Mouse (Mus musculus): Measurements from ENCODE around the gene Ephb1. TPM values are rescaled to one million over a fixed set of nuclear protein-coding genes. Genes with fewer than 3 reads are reported as not detected.
A peak's percentile ranks its signal among the peaks of the same experiment; 100 is the strongest.

Ephb1 gene
- polyA plus RNA-seq, 1 experiment: 48.1 TPM

GRCm38 (mm10) chr9:101945814-101946213, 408.7 kb downstream of the Ephb1 start:
- Histone ChIP-seq H3K4me1 (ENCODE audit: control insufficient read depth, insufficient read depth, low read length) (peaks cover 6% of the 10 kb centered on the region), H3K27ac (ENCODE audit: insufficient read depth, low read length) (no peak overlapping the region), H3K27me3 (ENCODE audit: control insufficient read depth, insufficient read depth, low read length) (no peaks in the 10 kb centered on the region), H3K4me3 (replicated peaks; ENCODE audit: insufficient read depth, low read depth, low read length) (no peak overlapping the region)
- DNase-seq: no peak
- 94% methylated on average over 4 of the region's 4 CpGs for WGBS
- TF ChIP-seq CTCF (IDR thresholded peaks at IDR 0.05; ENCODE audit: borderline replicate concordance, insufficient read depth, low read depth, low read length): no peak

GRCm38 (mm10) chr9:101945326-101945725, 409.2 kb downstream of the Ephb1 start:
- 19% methylated on average over 7 of the region's 7 CpGs for WGBS
- Histone ChIP-seq H3K4me1 (ENCODE audit: control insufficient read depth, insufficient read depth, low read length) (peaks cover 6% of the 10 kb centered on the region), H3K27me3 (ENCODE audit: control insufficient read depth, insufficient read depth, low read length) (no peaks in the 10 kb centered on the region), H3K4me3 (replicated peaks; ENCODE audit: insufficient read depth, low read depth, low read length) (no peak overlapping the region), H3K27ac (ENCODE audit: insufficient read depth, low read length) (no peak overlapping the region)
- TF ChIP-seq POLR2A (IDR thresholded peaks at IDR 0.05; ENCODE audit: borderline replicate concordance, insufficient read depth, low read length) (no peak), CTCF (IDR thresholded peaks at IDR 0.05; ENCODE audit: borderline replicate concordance, insufficient read depth, low read depth, low read length) (no peak)
- peak; percentile 33 to 45 for DNase-seq

GRCm38 (mm10) chr9:101942058-101942669, 412.3 kb downstream of the Ephb1 start:
- no peak overlapping the region for H3K4me3 ChIP-seq (replicated peaks; ENCODE audit: insufficient read depth, low read depth, low read length)
- no peak for TF ChIP-seq CTCF (IDR thresholded peaks at IDR 0.05; ENCODE audit: borderline replicate concordance, insufficient read depth, low read depth, low read length)
- TF ChIP-seq POLR2A (IDR thresholded peaks at IDR 0.05; ENCODE audit: borderline replicate concordance, insufficient read depth, low read length): no peak
- H3K4me1 ChIP-seq (ENCODE audit: control insufficient read depth, insufficient read depth, low read length): peaks cover 6% of the 10 kb centered on the region
- H3K27me3 ChIP-seq (ENCODE audit: control insufficient read depth, insufficient read depth, low read length): no peaks in the 10 kb centered on the region
- 93% methylated on average over 9 of the region's 9 CpGs for WGBS
- no peak overlapping the region for H3K27ac ChIP-seq (ENCODE audit: insufficient read depth, low read length)
- DNase-seq: no peak

GRCm38 (mm10) chr9:101940182-101940581, 414.3 kb downstream of the Ephb1 start:
- no peak overlapping the region for H3K27ac ChIP-seq (ENCODE audit: insufficient read depth, low read length)
- WGBS: 78% methylated on average over 3 of the region's 3 CpGs
- no peak for DNase-seq
- TF ChIP-seq CTCF (IDR thresholded peaks at IDR 0.05; ENCODE audit: borderline replicate concordance, insufficient read depth, low read depth, low read length): no peak
- no peak for TF ChIP-seq POLR2A (IDR thresholded peaks at IDR 0.05; ENCODE audit: borderline replicate concordance, insufficient read depth, low read length)
- no peak overlapping the region for H3K4me3 ChIP-seq (replicated peaks; ENCODE audit: insufficient read depth, low read depth, low read length)
- H3K4me1 ChIP-seq (ENCODE audit: control insufficient read depth, insufficient read depth, low read length): peaks cover 3% of the 10 kb centered on the region
- H3K27me3 ChIP-seq (ENCODE audit: control insufficient read depth, insufficient read depth, low read length): no peaks in the 10 kb centered on the region

- TF ChIP-seq CTCF (IDR thresholded peaks at IDR 0.05; ENCODE audit: borderline replicate concordance, insufficient read depth, low read depth, low read length) (no peak), POLR2A (IDR thresholded peaks at IDR 0.05; ENCODE audit: borderline replicate concordance, insufficient read depth, low read length) (no peak)
- H3K4me3 ChIP-seq (replicated peaks; ENCODE audit: insufficient read depth, low read depth, low read length): no peak overlapping the region
- 61% methylated on average over 5 of the region's 5 CpGs for WGBS
- peak in 1 of 2 experiments; percentile 10 for DNase-seq
- H3K27me3 ChIP-seq (ENCODE audit: control insufficient read depth, insufficient read depth, low read length): no peaks in the 10 kb centered on the region
- no peak overlapping the region for H3K27ac ChIP-seq (ENCODE audit: insufficient read depth, low read length)
- H3K4me1 ChIP-seq (ENCODE audit: control insufficient read depth, insufficient read depth, low read length): peaks cover 3% of the 10 kb centered on the region; the same call in 1 of the 2 replicates
Observed at GRCm38 (mm10) chr9:101939006-101939405, 415.5 kb downstream of the Ephb1 start.

- no peak for DNase-seq
- Histone ChIP-seq H3K4me3 (replicated peaks; ENCODE audit: insufficient read depth, low read depth, low read length) (no peak overlapping the region), H3K27me3 (ENCODE audit: control insufficient read depth, insufficient read depth, low read length) (no peaks in the 10 kb centered on the region), H3K27ac (ENCODE audit: insufficient read depth, low read length) (no peak overlapping the region), H3K4me1 (ENCODE audit: control insufficient read depth, insufficient read depth, low read length) (peaks cover 3% of the 10 kb centered on the region; the same call in 1 of the 2 replicates)
- TF ChIP-seq POLR2A (IDR thresholded peaks at IDR 0.05; ENCODE audit: borderline replicate concordance, insufficient read depth, low read length) (no peak), CTCF (IDR thresholded peaks at IDR 0.05; ENCODE audit: borderline replicate concordance, insufficient read depth, low read depth, low read length) (no peak)
- 88% methylated on average over 4 of the region's 4 CpGs for WGBS
Observed at GRCm38 (mm10) chr9:101938066-101938465, 416.4 kb downstream of the Ephb1 start.

GRCm38 (mm10) chr9:101934887-101935286, 419.6 kb downstream of the Ephb1 start:
- Histone ChIP-seq H3K27ac (ENCODE audit: insufficient read depth, low read length) (no peak overlapping the region), H3K4me3 (replicated peaks; ENCODE audit: insufficient read depth, low read depth, low read length) (no peak overlapping the region), H3K4me1 (ENCODE audit: control insufficient read depth, insufficient read depth, low read length) (no peaks in the 10 kb centered on the region), H3K27me3 (ENCODE audit: control insufficient read depth, insufficient read depth, low read length) (no peaks in the 10 kb centered on the region)
- TF ChIP-seq POLR2A (IDR thresholded peaks at IDR 0.05; ENCODE audit: borderline replicate concordance, insufficient read depth, low read length) (no peak), CTCF (IDR thresholded peaks at IDR 0.05; ENCODE audit: borderline replicate concordance, insufficient read depth, low read depth, low read length) (no peak)
- no peak for DNase-seq
- 66% methylated on average over 8 of the region's 8 CpGs for WGBS

- TF ChIP-seq CTCF (IDR thresholded peaks at IDR 0.05; ENCODE audit: borderline replicate concordance, insufficient read depth, low read depth, low read length) (no peak), POLR2A (IDR thresholded peaks at IDR 0.05; ENCODE audit: borderline replicate concordance, insufficient read depth, low read length) (no peak)
Observed at GRCm38 (mm10) chr9:101933946-101934573, 420.4 kb downstream of the Ephb1 start.

More at GRCm38 (mm10) chr9:101933946-101934573, 420.4 kb downstream of the Ephb1 start:
- no peak for DNase-seq
- Histone ChIP-seq H3K27me3 (ENCODE audit: control insufficient read depth, insufficient read depth, low read length) (no peaks in the 10 kb centered on the region), H3K4me1 (ENCODE audit: control insufficient read depth, insufficient read depth, low read length) (no peaks in the 10 kb centered on the region), H3K27ac (ENCODE audit: insufficient read depth, low read length) (no peak overlapping the region), H3K4me3 (replicated peaks; ENCODE audit: insufficient read depth, low read depth, low read length) (no peak overlapping the region)
- WGBS: 69% methylated on average over 8 of the region's 8 CpGs

Data from cerebellum, adult 2 months (tissue).